Mouse (Mus musculus): ENCODE data around the gene Osbpl9.

- no peak for TF ChIP-seq ETS1 (conservative IDR thresholded peaks at IDR 0.05; ENCODE audit: low read depth, low read length)
- TF ChIP-seq CTCF (conservative IDR thresholded peaks at IDR 0.05 in 1 of 2, IDR thresholded peaks at IDR 0.05 in 1 of 2; ENCODE audit: low read depth in 2 of 2, low read length in 2 of 2), result no peak
- TF ChIP-seq ZMIZ1 (IDR thresholded peaks at IDR 0.05; ENCODE audit: low read depth, low read length), result no peak
- no peak for TF ChIP-seq RCOR1 (conservative IDR thresholded peaks at IDR 0.05; ENCODE audit: low read depth, low read length)
- TF ChIP-seq UBTF (IDR thresholded peaks at IDR 0.05; ENCODE audit: low read depth, low read length), result no peak
- TF ChIP-seq POLR2A (IDR thresholded peaks at IDR 0.05; ENCODE audit: low read depth, low read length), result no peak
- no peak for TF ChIP-seq HCFC1 (IDR thresholded peaks at IDR 0.05; ENCODE audit: low read depth, low read length)
- TF ChIP-seq EP300 (IDR thresholded peaks at IDR 0.05; ENCODE audit: low read length), result no peak
Observed at GRCm38 (mm10) chr4:109102574-109102973, 99.5 kb downstream of the Osbpl9 start.

All from CH12.LX (cell line).